Mouse (Mus musculus) right cerebral cortex, postnatal 25 days (tissue): ENCODE measurements around the gene Pcp4.
A peak's percentile ranks its signal among the peaks of the same experiment; 100 is the strongest.
"Not testable (repeated sequence)": the region's sequence is repeated elsewhere in the genome, so short reads cannot be mapped to it uniquely, and the experiment has no call there.

Source experiments
- DNase-seq: peaks from one replicate; pipeline ENCODE4 v3.0.0; 2022

Gene Pcp4

DNA sequence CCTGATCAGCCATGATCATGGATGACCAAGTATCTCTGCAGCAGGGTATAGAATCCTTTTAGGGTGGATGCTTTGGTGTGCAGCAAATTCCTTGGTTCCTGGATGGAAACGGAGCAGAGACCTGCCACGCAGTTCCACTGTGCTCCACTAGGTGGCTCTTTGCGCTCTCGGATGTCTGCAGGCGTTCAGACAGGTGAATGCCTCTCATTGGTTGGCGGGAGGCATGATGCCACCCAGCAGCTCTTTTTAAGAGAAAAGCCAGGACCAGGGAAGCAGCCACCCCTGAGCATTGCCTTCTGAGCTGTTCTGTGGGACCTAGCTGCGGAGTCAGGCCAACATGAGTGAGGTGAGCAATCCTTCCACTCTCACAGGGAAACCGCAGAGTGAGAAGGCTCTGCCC lies at the start of gene Pcp4:
Gene Pcp4, plus strand, starts transcription at position 162 of the 400 bp plus-strand sequence.
- DNase-seq, result peak; percentile 91

DNA sequence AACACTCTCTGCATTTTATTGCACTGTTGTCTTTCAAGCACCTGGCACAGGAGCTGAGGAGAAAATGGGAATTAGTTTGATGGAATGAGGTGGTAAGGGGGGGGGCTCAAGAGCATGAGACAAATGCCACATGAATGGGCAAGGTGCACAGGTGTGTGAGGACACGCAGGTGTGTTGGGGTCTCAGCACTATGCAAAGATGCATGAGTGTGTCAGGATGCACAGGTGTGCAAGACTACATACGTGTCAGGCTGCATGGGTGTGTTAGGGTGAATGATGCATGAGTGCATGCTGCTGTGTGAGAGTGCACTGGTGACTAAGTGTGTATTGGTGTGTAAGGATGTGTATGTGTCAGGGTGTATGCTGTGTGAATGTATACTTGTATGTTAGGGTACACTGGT lies 42.4 kb upstream of the Pcp4 start:
- DNase-seq, result no peak

DNA sequence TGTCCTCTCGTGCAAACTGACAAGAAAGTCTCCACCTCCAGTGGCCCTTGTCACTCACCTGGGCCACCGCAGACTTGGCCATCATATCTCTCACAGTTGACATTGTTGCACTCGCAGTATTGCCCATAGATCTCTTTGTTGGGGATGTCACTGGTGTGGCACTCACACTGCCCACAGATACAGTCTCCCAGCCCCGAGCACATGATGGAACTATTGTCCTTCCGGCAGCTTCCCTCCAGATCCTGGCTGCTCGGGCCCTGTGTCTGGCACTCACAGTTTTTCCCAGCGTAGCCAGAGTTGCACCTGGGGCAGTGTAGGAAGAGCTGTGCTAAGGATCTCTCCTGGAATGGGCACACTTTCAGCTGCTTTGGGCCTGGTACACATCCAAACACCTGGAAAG lies 40.7 kb upstream of the Pcp4 start:
- DNase-seq, result no peak

DNA sequence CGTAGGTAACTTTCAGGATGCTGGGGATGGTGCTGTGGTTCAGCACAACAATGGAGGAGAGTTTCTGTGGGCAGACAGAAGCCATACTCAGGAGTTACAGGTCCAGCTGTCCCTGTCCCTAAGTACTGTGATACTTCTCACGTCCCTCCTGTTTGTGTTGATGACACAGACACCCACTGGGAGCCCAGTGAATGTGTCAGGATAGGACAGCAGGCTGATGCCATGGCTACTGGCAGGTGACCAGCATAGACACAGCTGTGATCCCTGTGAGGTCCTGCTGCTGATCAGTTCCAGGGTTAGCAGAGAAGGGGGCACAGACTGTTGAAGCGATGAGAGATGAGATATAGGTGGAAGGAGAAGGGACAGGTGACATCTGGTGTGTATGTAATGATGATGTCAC lies 38.4 kb upstream of the Pcp4 start:
- no peak for DNase-seq

DNA sequence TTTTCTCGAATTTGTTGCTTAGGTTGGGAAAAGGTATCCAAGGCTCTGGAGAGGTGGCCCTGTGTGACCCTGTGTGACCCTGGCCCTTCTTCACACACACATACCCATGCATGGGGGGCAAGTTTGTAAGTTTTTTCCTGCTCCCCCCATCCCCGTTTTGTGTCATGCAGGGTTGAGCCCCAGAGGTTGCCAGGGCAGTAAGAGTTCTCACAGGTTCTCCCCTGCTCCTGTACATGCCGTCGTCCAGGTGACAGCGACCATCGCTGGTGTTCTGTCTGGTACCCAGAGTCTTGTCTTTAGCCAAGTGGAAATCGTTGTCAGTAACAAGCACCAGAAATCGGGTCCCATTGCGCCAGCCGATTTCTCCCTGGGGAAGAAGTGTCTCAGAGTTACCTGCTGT lies 34.1 kb upstream of the Pcp4 start:
- DNase-seq, result no peak

DNA sequence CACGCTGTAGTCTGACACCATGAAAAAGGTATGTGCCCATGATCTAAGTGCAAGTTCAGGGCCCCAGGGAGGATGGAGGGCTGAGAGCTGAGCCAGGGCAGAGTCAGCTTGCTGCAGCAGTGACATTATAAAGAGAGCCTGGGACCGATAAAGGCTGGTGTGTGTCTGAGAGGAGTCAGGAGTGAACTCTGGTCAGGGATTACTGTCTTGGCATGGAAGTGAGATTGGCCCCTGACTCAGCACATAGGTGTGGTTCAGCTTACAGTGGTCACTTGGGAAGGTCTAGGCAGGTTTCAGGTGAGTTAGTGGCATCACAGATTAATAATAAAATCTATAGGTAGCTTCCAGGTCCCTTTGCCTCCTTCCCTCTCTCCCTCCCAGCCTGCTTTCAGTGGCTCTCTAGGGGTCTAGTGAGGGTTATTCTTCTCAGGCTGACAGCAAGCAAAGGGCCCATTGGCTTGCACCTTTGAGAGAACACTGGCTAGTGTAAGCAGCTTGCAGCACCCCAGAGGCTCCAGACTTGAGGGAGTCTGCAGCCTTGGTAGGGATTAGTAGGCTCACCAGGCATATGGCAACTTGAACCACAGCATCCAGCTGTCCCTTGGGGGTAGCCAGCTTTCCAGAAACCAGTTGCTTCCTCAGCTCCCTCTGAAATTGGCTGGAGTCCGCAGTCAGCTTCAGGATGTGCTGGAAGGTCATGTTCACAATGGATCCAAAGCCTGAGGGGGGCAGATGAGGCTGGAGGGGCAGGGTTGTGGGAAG lies 33.2 kb upstream of the Pcp4 start:
- no peak for DNase-seq

DNA sequence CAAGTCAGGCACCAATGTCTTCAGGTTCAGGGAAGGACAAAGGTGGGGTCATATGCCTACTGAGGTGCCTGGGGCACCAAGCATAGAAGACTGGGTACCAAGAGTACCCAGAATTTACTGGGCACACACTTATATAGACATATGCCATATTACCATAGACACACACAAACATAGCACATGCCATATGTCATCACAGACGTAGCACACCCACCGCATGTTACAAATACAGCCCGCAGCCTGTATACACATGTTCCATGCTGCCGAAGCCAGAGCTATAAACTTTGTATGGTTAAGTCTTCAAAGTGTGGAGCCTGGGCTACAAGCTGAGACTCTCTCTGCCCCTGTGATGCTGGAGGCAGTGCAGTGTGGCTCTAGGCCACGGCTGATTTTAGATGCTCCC lies 28.5 kb upstream of the Pcp4 start:
- DNase-seq, result no peak

DNA sequence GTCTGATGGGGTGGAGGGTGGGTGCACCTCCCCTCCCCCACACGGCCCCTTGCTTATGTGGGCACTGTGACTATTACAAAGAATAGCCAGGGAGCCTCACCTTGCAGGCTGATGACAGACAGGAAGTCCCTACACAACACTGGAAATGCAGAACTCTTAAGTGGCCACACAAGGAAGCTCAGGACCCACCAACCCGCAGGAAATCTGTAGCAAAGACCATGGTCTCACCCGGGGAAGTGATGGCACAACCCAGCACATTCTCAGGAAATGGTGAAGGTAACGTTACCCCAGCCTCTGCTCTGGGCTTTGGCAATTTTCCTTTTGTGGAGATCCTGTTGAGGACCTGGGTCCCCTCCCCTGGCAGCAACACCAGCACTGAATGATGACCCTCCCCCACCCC lies 27.7 kb upstream of the Pcp4 start:
- DNase-seq, result no peak

DNA sequence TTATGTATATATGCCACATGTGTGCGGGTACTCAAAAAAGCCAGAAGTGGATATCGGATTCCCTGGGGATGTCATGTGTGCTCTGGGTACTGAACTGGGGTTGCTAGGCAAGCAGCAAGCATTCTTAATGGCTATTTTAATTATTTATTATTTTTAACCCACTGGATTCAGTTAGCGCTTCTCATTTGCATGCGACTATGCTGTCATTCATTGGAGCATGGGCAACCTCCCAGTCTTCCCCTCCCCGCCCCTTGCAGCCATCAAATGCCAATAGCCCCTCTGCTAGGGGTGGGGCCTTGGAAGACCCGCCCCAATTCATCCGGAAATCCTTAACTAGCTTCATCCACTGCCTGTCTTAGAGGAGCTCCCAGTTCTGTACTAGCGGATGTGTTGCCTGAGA lies 26.5 kb upstream of the Pcp4 start:
- no peak for DNase-seq

DNA sequence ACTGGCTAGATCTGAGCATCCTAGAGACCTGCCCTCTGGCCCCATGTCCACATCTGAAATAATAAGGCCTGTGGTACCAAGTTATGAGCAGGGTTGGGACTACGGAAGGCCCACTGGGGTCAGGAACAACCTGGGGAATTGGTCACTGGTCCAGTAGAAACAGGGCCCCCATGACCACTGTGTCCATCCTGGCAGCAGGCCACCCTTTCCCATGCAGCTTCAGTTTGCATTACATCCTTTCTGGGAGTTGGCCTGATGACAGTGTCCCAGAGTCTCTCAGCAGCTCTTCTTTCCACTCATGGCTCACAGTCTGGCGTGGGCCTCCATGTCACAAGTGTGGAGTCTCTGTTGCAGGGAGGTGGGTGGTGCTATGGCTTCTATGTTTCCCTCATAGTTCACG lies 25.6 kb upstream of the Pcp4 start:
- DNase-seq, result no peak

DNA sequence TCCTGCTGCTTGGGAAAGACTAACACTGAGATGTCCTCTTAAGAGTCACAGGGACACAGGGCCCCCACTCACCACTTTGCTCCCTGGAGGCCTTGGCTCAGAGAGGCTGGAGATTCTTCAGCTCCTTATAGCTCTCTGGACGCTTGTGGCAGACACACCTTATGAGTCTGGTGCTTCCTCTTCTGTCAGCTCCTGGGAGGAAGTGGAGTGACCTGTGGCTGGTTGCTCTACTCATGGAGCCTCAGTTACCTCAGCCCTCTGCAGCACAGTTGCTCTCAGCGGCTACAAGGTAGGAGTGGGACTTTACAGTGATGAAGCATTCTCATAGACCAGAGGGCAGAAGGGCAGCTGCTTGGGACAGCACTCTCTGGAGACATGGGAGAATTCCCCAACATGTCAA lies 23.9 kb upstream of the Pcp4 start, which contains the start of gene Itgb2l:
Gene Itgb2l, minus strand, starts transcription at position 152 of the 400 bp plus-strand sequence.
- DNase-seq, result no peak

DNA sequence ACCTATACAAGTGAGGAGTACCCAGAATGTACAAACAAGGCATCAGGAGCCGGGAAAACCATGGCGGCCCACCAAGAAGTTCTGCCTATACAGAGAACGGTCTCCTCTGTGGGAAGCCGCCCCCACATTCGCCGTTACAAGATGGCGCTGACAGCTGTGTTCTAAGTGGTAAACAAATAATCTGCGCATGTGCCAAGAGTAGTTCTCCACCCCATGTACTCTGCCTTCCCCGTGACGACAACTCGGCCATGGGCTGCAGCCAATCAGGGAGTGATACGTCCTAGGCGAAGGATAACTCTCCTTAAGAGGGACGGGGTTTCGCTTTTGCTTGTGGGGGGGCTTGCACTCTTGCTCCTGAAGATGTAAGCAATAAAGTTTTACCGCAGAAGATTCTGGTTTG lies 16.5 kb upstream of the Pcp4 start:
- not testable (repeated sequence) for DNase-seq

DNA sequence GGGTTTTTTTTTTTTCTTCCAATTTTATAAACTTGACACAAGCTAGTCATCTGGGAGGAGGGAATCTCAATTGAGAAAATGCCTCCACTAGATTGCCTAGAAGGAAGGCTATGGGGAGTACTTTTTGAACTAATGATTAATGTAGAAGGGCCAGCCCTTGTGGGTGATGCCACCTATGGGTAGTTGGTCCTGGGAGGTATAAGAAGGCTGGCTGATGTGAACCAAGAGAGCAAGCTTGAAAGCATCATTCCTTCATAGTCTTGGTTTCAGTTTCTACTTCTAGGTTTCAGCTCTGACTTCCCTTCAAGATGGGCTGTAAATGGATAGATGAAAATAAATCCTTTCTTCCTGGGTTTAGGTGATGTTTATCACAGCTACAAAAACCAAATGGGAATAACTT lies 13.3 kb upstream of the Pcp4 start:
- no peak for DNase-seq

DNA sequence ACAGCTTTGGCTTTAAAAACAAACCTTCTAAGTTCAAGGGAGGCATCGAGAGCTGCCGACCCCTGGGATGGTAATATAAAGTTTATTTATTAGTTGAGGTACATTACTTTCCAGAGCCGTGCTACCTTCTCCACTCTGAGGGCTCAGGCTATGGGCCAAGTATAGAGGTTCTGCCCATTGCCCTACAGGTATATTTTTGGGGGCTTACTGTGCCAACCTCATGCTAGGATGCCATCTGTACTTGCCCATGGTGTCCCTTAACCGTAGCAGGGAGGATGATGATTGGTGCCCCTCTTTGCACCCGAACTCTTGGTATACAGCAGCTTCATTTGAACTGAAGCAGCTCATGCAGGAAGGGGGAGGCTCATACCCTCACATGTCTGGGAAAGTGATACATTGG lies 9.8 kb upstream of the Pcp4 start:
- DNase-seq, result no peak

DNA sequence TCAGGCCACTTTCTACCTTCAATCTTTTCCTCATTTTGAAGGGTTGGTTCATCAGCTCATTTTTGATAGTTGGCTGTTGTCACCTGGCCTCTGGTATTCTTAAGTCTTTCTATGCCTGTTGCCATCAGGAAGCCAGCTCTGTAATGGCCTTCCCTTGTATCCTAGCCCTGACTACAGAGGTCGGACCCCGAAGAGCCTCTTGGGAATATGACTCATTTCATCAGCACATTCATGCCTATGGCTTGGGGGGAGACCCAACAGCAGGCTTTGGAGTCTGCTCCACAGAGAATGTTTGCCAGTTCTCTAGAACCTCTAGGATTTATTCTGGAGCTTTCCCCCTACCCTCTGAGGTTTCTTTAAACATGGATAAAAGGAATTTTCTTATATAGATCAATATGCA lies 8.1 kb upstream of the Pcp4 start:
- DNase-seq, result no peak

DNA sequence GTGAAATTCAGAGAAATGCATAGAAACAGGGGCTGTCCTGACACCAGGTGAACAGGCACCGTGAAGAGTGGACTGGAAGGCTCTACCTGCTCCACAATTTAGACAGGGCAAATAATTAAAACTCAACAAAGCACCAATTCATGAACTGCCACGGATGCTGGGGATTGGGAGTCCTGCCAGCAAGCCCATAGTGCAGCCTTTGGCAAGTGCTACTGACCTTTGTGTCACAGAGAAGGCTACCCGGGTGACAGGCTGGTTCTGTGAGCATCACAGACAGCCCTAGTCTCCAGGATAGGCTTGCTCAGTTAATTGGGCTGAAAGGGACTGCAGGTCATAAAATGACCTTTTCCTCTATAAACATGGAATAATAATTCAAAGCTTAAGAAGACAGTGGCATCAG lies 6.6 kb upstream of the Pcp4 start:
- DNase-seq, result no peak

DNA sequence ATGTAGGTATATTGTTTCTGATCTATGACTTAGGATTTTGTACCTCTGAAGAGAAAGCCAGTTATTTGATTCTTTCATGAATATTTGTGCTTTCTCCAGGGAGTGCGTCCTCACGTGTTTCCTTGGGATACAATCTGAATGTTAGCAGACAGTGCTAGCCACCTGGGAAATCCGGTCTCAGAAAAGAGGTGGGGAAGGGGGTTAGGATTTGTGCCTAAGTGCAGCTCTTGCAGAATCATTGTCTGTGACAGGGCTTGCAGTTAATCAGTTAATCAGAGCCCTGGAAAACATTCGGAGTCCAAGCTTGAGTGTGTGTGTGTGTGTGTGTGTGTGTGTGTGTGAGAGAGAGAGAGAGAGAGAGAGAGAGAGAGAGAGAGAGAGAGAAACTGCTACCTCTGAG lies 605 bp downstream of the Pcp4 start:
- no peak for DNase-seq

DNA sequence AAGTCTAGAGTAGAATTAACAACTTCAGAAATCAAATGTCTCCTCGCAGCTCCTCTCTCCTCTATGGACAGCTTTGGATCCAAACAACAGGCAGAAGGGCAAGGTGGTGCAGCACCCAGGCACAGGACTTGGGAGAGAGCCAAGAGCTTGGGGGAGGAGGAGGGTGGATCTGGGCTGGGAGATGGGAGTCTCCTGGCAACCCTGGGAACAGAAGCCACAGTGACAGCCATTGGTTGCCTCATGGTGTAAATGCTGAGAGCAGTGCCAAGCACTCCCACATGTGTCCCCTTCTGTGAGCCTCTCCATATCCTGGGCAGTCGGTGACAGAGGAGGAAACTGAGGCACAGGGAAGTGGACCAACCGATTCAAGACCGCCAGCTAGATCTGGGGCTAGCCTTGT lies 1.3 kb downstream of the Pcp4 start:
- DNase-seq, result peak; percentile 69

DNA sequence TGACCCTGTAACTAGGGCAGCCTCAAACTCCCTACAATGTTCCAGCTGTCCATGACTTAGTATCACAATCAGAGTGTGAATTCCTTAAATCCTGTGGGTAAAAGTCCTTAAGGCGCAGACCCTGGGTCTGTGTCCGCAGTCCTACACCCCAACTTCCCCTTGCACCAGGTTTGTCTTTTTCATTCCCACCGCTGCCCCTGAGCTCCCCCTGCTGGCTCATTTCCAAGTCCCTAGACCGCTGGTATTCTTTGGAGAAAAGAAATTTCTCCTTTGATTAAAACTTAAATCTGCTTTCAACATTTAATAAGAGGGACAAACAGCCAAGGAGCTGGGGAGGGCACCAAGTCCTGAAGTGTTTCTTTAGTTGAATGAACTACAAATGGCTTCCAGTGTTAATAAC lies 2.2 kb downstream of the Pcp4 start:
- no peak for DNase-seq

DNA sequence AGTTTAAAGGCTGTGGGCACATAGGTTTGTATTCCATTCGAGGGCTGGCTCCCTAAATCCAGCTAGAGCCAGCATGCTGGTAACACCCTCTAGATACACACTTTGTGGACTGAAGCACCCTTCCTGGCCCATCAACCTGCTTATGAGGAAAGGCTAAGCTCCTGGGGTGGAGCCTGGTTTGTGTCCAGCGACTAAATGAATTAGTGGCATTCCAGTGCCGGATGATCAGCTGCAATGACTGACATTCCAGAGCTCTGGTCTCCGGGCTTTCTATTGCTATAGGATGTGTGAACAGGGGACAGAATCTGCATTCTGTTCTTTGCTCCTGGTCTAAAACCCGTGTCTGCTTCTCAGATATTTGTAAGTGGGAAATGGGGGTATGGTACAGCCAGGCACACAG lies 5.0 kb downstream of the Pcp4 start:
- no peak for DNase-seq

DNA sequence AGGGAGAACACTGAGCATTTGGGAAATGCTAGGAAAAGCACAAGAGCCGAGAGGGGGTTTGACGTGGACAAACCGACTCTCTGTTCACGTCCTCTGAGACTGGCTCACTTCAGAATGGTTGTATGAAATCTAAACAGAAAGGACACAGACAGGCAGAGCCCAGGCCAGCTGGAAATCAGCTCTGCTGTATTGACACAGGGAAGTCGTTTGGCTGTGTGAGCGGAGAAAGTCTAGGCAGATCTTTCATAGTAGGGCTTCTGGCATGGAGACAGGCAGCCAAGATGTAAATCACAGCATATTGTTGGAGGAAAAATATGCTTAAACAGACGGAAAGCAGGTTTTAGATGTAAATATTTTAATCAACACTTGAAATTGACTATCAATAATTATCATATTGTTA lies 5.4 kb downstream of the Pcp4 start:
- DNase-seq, result no peak

DNA sequence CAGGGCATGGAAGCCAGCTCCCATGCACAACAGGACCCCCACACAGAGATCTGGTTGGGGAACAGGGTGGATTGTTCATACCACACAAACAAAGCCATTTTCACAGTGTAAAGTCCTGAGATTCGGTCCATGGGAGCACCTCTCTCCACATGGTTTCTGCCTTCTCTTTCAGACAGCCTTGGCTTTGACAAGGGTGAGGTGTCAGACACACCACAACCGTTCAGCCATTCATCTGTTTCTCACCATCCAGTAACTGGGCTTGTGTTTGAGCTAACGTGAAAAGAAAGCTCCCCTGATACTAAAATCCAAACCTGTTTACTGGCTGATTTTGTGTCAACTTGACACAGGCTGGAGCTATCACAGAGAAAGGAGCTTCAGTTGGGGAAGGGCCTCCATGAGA lies 6.8 kb downstream of the Pcp4 start:
- DNase-seq, result no peak

DNA sequence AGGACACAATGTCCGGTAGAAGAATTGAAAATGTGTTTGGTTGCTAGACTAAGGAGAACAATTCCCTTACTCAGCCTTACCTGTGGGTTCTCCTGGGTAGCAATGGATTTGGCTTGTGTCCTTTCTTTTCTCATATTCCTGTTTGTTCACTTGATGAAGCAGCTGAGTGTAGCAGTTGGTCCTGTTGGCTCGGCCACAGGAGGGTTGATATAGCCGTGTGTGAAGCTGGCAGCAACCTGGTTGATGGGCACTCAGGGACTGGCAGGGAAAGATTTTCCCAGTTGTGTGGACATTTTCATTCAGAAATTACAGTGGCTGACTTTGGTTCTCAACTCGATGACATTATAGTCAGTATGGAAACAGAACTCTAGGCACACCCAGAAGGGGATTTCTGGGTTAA lies 14.4 kb downstream of the Pcp4 start:
- DNase-seq, result no peak

DNA sequence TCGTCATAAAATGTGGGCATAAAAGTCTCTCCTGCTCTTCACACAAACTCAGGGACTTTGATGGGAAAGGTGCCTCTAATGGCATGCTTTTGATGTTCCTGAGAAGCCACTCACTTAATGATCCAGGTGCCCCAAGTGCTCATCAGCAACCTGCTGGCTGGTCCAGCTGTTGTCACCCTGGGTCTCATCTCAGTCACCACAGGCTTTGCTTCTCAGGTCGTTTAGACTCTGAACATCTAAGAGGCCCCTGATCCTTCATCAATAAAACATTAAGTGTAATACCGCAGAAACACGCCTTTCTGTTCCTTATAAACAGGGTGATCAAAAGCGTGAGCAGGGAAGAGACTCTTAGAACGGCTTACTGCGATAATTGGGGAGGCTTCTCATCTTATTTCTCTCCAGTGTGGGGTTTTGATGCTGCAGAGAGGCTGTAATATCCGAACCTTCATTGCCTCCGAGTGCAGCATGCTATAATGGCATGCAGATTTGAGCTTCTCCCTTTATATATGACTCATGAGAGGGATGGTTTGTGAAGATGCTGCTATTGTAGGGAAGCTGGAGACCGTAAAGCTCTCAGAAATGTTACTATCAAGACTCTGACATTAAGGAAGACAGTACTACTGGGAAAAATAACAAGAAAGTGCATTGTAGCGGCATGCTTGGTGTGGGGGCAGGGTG lies 19.7 kb downstream of the Pcp4 start:
- no peak for DNase-seq

DNA sequence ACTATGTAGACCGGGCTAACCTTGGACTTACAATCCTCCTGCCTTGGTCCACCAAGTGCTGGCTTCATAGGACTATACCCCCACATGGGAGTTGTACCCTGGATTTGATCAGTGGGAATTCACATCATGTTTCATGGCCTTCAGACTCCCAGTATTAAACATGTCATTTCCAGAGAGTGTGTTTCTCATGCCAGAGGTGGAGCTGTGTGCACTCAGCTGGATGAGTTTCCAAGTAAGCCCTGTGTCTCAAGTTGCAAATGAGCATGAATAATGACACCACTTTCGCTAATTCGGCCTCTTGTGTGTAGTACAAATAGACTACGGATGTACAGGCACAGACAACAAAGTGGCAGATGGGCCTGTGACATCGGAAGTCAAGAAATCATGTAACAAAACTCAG lies 20.6 kb downstream of the Pcp4 start:
- DNase-seq, result no peak
